Mouse (Mus musculus) lung, embryonic 16.5 days (tissue): Measurements from ENCODE around the gene Gzf1. TPM values are rescaled to one million over a fixed set of nuclear protein-coding genes. Genes with fewer than 3 reads are reported as not detected.

ENCODE experiments used
- ATAC-seq: fragments of 200-750 bp; cut with Nextera tagmentation; 2 replicates; pipeline ENCODE4 v1.8.0; 2017; ENCODE audit warnings: low read depth, mild to moderate bottlenecking, moderate library complexity
- H3K27ac ChIP-seq: fragments of 300-500 bp; sonication (generic); 2 replicates; pipeline ENCODE4 v1.5.1; 2014; ENCODE audit warnings: mild to moderate bottlenecking, control low read depth, low read length
- H3K27me3 ChIP-seq: fragments of 300-500 bp; sonication (generic); 2 replicates; pipeline ENCODE4 v1.6.1; 2014; ENCODE audit warnings: low read depth, low read length, mixed read lengths; ENCODE audit not compliant: control insufficient read depth, insufficient read depth
- H3K36me3 ChIP-seq: fragments of 300-500 bp; sonication (generic); 2 replicates; pipeline ENCODE4 v1.6.1; 2014; ENCODE audit warnings: low read length; ENCODE audit not compliant: control insufficient read depth, insufficient read depth
- H3K4me1 ChIP-seq: fragments of 300-500 bp; sonication (generic); replicated peaks from 2 replicates; pipeline ENCODE4 v1.6.1; 2014; ENCODE audit warnings: low read length, mixed read lengths; ENCODE audit not compliant: control insufficient read depth, insufficient read depth
- H3K4me2 ChIP-seq: fragments of 300-500 bp; sonication (generic); 2 replicates; pipeline ENCODE4 v1.6.1; 2014; ENCODE audit warnings: low read depth, low read length, control low read depth
- H3K4me3 ChIP-seq: fragments of 300-500 bp; sonication (generic); 2 replicates; pipeline ENCODE4 v1.5.1; 2014; ENCODE audit warnings: mild to moderate bottlenecking, low read length, control low read depth
- H3K9ac ChIP-seq: fragments of 300-500 bp; sonication (generic); 2 replicates; pipeline ENCODE4 v1.6.1; 2014; ENCODE audit warnings: low read length, control low read depth
- H3K9me3 ChIP-seq: fragments of 300-500 bp; sonication (generic); 2 replicates; pipeline ENCODE4 v1.6.1; 2016; ENCODE audit warnings: low read length; ENCODE audit not compliant: control insufficient read depth
- WGBS: fragments of 180-500 bp; shearing (Covaris S2); extraction: QIAGEN DNeasy Blood & Tissue Kit; methylation state at CpG from one replicate; pipeline ENCODE4 v1.1.7; 2014; 5-methylcytosine and 5-hydroxymethylcytosine counted together
- polyA plus RNA-seq: library from polyadenylated mRNA; unstranded; fragments of >200 nt; fragmentation: Nextera tagmentation; extraction: Ambion mirVana; gene quantifications from 2 replicates; pipeline ENCODE4 v1.2.1, GENCODE M21; 2015

Gzf1 gene
- 21.6 and 22.6 TPM in 2 replicates for polyA plus RNA-seq

DNA sequence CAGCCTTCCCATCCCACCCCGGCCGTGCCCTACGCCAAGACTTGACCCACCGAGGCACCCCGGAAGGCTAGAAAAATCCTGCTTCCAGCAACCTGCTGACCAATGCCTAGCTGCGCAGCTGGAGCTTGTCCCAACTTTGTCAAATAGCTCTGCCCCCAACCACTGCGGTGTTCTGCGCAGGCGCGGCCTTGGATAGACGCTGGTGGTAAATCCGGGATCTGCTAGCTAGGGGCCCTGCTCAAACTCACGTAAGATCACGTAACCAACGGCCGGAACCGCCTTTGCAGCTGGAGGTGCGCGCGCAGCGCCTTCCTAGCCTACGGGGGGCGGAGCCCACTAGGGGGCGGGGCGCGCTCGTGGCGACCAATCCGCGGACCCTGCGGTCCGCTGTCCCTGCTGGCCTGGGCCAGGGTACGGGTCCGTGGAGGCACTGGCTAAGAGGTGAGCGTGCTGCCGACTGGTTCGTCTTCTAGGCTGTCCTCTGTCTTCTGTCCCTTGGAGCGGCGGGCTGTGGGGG lies at the start of gene Gzf1:
Gene Gzf1, plus strand, starts transcription at position 249 of the 517 bp plus-strand sequence.
- ATAC-seq: peak; percentile 96
- 0% methylated on average over 39 of the region's 39 CpGs for WGBS
- H3K4me1 ChIP-seq: peaks cover 25% of the 10 kb centered on the region
- H3K9ac ChIP-seq: peak within 1 kb of the TSS; percentile 81
- no peaks in the 10 kb centered on the region for H3K9me3 ChIP-seq
- H3K27ac ChIP-seq: peak within 1 kb of the TSS; percentile 93
- H3K27me3 ChIP-seq: no peaks in the 10 kb centered on the region
- peak within 1 kb of the TSS; percentile 89 for H3K4me2 ChIP-seq
- peak within 1 kb of the TSS; percentile 70 for H3K4me3 ChIP-seq
- H3K36me3 ChIP-seq: peaks cover 19% of the 10 kb centered on the region

DNA sequence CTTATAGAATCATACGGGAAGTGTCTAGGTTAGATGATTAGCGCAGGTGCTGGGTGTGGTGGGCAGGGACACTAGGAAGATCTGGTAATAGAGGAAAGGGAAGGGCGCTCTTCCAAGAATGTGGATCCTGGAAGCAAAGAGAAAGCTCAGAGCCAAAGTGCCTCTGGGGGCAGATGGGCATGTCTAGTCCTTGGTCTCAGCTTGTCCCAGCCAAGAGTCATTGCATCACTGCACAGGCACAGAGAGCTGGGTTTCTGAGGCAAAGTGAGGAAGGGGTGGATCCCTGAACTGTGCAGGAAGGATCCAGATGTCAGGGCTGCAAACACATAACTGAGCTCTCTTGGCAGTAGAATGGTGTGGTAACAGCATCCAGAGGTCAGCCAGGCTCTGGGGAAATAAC lies 49.2 kb upstream of the Gzf1 start:
- Histone ChIP-seq H3K36me3 (no peaks in the 10 kb centered on the region), H3K27ac (no peak overlapping the region), H3K27me3 (no peaks in the 10 kb centered on the region), H3K4me1 (no peaks in the 10 kb centered on the region), H3K9me3 (no peaks in the 10 kb centered on the region), H3K4me3 (no peak overlapping the region), H3K9ac (no peak overlapping the region), H3K4me2 (no peak overlapping the region)
- ATAC-seq: no peak
- WGBS: 74% methylated on average over 3 of the region's 3 CpGs

DNA sequence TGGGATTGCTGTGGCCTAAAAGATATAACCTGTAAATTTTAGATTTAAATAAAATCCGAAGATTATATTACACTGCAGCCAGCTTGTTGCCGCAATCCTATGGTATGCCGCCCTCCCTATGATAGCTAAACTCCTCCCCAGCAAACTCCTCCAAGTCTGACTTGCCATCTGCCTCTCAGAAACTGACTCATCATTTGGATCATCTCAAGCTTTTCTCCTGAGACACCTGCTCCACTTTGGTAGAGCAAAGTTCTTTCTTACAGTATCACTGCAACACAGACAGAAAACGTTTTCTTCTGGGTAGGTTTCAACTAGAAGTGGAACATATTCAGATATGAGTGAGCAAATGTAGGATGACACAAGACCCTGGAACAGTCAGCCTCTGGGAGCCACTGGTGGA lies 46.4 kb upstream of the Gzf1 start:
- 82% methylated on average over 4 of the region's 4 CpGs for WGBS

DNA sequence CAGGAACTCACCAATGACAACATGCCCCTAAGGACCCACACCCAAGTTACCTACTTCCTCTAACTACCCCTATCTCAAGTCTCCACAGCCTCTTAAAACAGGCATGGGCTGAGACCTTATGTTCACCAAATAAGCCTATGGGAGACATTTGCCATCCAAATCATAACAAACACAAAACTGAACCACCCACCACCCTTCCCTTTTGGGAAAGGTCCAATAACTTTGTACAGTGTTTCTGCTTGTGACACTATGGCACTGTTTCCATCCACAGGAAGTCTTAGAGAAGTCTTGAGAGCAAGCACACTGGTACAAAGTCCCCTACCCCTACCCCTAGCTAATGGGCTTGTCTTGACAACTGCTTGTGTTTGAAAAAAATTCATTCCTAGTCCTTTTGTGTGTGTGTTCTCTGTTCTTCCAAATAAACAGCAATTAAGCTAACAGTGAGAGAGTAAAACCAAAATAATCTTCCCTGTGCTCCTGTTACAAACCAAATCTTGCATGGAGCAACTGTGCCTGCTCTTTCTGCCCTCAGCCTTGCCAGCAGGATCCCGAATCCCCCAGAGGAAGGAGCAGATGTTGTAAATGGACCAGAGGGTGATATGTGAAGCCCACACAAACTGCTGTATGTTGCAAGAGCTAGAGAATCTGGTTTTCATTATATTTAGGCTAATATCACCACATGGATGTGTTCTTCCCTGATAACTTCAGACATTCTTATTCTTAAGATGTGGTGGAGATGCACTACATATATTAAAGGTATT lies 38.0 kb upstream of the Gzf1 start:
- WGBS: 36% methylated on average over 1 of the region's 1 CpGs
- H3K36me3 ChIP-seq: no peaks in the 10 kb centered on the region
- no peaks in the 10 kb centered on the region for H3K27me3 ChIP-seq
- no peaks in the 10 kb centered on the region for H3K9me3 ChIP-seq
- no peak for ATAC-seq
- no peak overlapping the region for H3K9ac ChIP-seq
- no peak overlapping the region for H3K4me2 ChIP-seq
- H3K4me3 ChIP-seq: no peak overlapping the region
- H3K4me1 ChIP-seq: no peaks in the 10 kb centered on the region
- no peak overlapping the region for H3K27ac ChIP-seq

More for the DNA sequence above, 46.4 kb upstream of the Gzf1 start:
- H3K4me1 ChIP-seq: no peaks in the 10 kb centered on the region
- H3K4me2 ChIP-seq: no peak overlapping the region
- no peak overlapping the region for H3K4me3 ChIP-seq
- no peaks in the 10 kb centered on the region for H3K36me3 ChIP-seq
- no peak for ATAC-seq
- no peaks in the 10 kb centered on the region for H3K9me3 ChIP-seq
- no peaks in the 10 kb centered on the region for H3K27me3 ChIP-seq
- H3K27ac ChIP-seq: no peak overlapping the region
- H3K9ac ChIP-seq: no peak overlapping the region

DNA sequence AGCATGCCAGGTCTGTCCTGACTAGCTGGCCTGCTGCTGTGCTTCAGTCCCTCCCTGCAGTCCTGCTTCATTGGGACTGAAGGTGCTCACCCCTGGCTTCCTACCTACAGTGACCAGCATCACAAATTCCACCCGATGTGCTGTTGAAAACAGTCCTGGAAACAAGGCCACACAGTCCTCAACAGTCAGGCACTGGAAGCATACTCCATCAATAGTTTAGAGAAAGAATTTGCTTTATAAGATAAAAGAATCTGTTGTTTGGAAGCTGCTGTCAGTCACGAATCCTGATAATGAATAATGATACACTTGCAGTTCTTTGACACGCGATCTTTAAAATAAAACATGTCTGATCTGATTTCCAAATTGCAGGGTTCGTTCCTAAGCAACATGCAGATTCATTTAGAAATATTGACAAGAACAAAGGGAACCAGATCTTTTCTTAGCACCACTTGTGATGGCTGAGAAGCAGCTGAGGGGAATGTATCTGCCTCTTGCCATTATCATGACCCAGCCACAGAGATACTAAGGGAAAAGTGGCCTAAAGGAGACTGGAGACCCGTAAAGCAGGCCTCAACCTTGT lies 36.3 kb upstream of the Gzf1 start:
- H3K4me1 ChIP-seq: no peaks in the 10 kb centered on the region
- ATAC-seq: no peak
- H3K9me3 ChIP-seq: no peaks in the 10 kb centered on the region
- H3K4me2 ChIP-seq: no peak overlapping the region
- H3K27ac ChIP-seq: no peak overlapping the region
- WGBS: 76% methylated on average over 6 of the region's 6 CpGs
- no peak overlapping the region for H3K9ac ChIP-seq
- H3K36me3 ChIP-seq: no peaks in the 10 kb centered on the region
- H3K4me3 ChIP-seq: no peak overlapping the region
- no peaks in the 10 kb centered on the region for H3K27me3 ChIP-seq

DNA sequence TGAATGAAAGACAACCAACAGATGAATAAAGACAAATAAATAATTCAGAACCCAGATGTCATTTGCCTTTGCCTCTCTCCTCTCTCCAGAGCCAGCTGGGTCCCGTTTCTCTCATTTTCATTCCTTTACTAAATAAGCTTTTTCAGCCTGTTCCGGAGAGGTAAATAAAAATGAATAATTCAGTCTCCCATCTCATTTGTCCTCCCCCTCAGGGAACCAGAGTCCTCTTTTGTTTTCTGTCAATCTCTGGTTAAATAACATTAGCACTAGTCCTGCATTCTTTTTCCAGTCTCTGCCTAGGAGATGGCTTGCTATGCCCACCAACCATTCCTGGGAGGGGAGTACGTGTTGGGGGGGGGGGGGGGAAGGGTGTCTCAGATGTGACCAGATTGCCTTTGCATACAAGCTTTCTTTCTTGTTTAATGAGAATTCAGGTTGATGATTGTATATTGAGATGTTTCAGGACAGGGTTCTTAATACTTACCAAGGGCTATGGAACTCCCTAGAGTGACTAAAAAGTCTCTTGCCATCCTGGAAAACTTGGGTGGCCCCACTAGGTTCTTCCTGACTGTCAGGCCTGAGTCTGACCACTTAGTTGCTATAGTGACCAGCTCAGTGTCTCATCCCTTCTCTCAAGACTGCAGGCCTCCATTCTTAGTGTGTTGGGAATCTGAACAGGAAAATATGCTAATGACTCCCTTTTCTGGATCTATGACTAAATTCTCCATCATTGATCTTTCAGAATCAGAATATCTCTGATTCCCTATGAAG lies 30.1 kb upstream of the Gzf1 start:
- WGBS: 39% methylated on average over 3 of the region's 3 CpGs
- Histone ChIP-seq H3K4me2 (no peak overlapping the region), H3K9ac (no peak overlapping the region), H3K36me3 (no peaks in the 10 kb centered on the region), H3K4me3 (no peak overlapping the region), H3K9me3 (no peaks in the 10 kb centered on the region), H3K27me3 (no peaks in the 10 kb centered on the region), H3K4me1 (no peaks in the 10 kb centered on the region), H3K27ac (no peak overlapping the region)
- ATAC-seq: no peak

DNA sequence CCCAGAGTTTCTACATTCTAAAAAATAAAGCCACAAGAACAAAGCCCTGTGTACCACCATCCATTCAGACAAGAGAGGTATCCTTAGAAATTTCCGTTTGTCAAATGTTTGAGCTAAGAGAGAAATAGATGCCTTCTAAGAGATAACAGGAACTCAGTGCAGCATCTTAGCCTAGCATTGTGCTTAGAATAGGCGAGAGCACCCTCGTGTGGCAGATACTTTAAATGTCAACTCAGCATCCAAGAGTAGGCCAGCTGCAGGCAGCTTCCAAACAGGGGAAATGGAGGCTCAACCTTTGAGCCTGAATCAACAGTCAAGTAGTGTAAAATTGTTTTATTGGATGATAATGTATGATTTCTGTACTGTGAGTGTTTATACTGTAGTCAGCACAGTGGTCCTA lies 25.9 kb upstream of the Gzf1 start:
- H3K4me1 ChIP-seq: no peaks in the 10 kb centered on the region
- no peak overlapping the region for H3K4me2 ChIP-seq
- ATAC-seq: 0 out of 2 replicates have a peak, but pooled peaks have one; percentile 69
- no peak overlapping the region for H3K27ac ChIP-seq
- no peaks in the 10 kb centered on the region for H3K36me3 ChIP-seq
- H3K4me3 ChIP-seq: no peak overlapping the region
- no peaks in the 10 kb centered on the region for H3K9me3 ChIP-seq
- WGBS: 0% methylated on average over 3 of the region's 3 CpGs
- no peak overlapping the region for H3K9ac ChIP-seq
- no peaks in the 10 kb centered on the region for H3K27me3 ChIP-seq

DNA sequence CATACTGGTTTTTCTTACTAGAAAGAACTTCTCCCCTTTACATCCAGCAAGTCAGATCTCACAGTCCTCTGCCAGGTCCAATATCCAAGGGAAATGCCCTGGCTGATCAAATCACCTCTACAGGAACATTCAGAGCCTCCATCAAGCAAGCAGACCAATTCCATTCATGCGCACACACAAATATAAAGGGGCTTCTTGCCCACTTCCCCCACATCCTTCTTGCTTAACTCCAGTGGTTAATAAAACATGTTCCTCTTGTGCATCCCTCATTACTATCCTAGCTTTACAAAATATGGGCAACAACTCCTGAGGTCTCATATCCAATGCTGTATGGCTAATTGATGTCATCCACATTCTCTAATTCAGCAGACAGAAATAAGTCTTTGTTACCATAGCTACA lies 17.4 kb upstream of the Gzf1 start:
- 97% methylated on average over 1 of the region's 1 CpGs for WGBS
- no peak for ATAC-seq
- no peak overlapping the region for H3K4me2 ChIP-seq
- H3K4me3 ChIP-seq: no peak overlapping the region
- no peaks in the 10 kb centered on the region for H3K36me3 ChIP-seq
- H3K4me1 ChIP-seq: no peaks in the 10 kb centered on the region
- no peak overlapping the region for H3K9ac ChIP-seq
- no peaks in the 10 kb centered on the region for H3K27me3 ChIP-seq
- H3K9me3 ChIP-seq: no peaks in the 10 kb centered on the region
- H3K27ac ChIP-seq: no peak overlapping the region
